Mouse (Mus musculus) heart, adult 2 months (tissue): Measurements from ENCODE around the gene Hoxd8.

Source experiments
- CTCF ChIP-seq: fragments of 200-600 bp; IDR thresholded peaks from 2 replicates; pipeline ENCODE4 v1.8.1; 2022; ENCODE audit warnings: antibody characterized with exemption, mild to moderate bottlenecking, moderate library complexity
- POLR2A ChIP-seq: fragments of 200-500 bp; IDR thresholded peaks from 2 replicates; pipeline ENCODE4 v1.6.1; 2011; ENCODE audit warnings: mild to moderate bottlenecking, low read depth, low read length, control low read depth; ENCODE audit not compliant: insufficient read depth

- TF ChIP-seq CTCF (no peak), POLR2A (no peak)
These were observed 30.0 kb downstream of the Hoxd8 start for GRCm38 (mm10) chr2:74734451-74734850.
